Mouse (Mus musculus) thymus, adult 2 months (tissue): ENCODE measurements around the gene Med9. TPM values are rescaled to one million over a fixed set of nuclear protein-coding genes. Genes with fewer than 3 reads are reported as not detected.

Source experiments
- DNase-seq: peaks from one replicate; pipeline ENCODE4 v3.0.0; 2021
- H3K27ac ChIP-seq: fragments of 200-500 bp; 2 replicates; pipeline ENCODE4 v1.5.1; 2012; ENCODE audit warnings: low read length, control low read depth; ENCODE audit not compliant: control insufficient read depth, insufficient read depth
- H3K27me3 ChIP-seq: fragments of 200-500 bp; 2 replicates; pipeline ENCODE4 v1.6.1; 2012; ENCODE audit warnings: mild to moderate bottlenecking, low read length, moderate library complexity, mixed read lengths; ENCODE audit not compliant: control insufficient read depth, insufficient read depth
- H3K36me3 ChIP-seq: fragments of 200-500 bp; 2 replicates; pipeline ENCODE4 v1.6.1; 2012; ENCODE audit warnings: mild to moderate bottlenecking, low read length, moderate library complexity; ENCODE audit not compliant: control insufficient read depth, insufficient read depth
- H3K4me1 ChIP-seq: fragments of 200-500 bp; replicated peaks from 2 replicates; pipeline ENCODE4 v1.6.1; 2012; ENCODE audit warnings: low read length; ENCODE audit not compliant: control insufficient read depth, insufficient read depth
- H3K4me3 ChIP-seq: fragments of 200-500 bp; 2 replicates; pipeline ENCODE4 v1.5.1; 2012; ENCODE audit warnings: mild to moderate bottlenecking, low read length, control low read depth, moderate library complexity; ENCODE audit not compliant: control insufficient read depth, insufficient read depth
- CTCF ChIP-seq: fragments of 200-500 bp; IDR thresholded peaks from 2 replicates; pipeline ENCODE4 v1.5.1; 2012; ENCODE audit warnings: mild to moderate bottlenecking, control low read depth, low read length, moderate library complexity, borderline replicate concordance; ENCODE audit not compliant: control insufficient read depth, poor library complexity, insufficient read depth; ENCODE audit errors: extremely low read depth
- POLR2A ChIP-seq: fragments of 200-500 bp; IDR thresholded peaks from 2 replicates; pipeline ENCODE4 v1.6.1; 2012; ENCODE audit warnings: mild to moderate bottlenecking, low read length, control low read depth, moderate library complexity; ENCODE audit not compliant: control insufficient read depth, poor library complexity, insufficient read depth; ENCODE audit errors: extremely low read depth
- WGBS: fragments of 180-500 bp; shearing (Covaris S2); methylation state at CpG from one replicate; pipeline ENCODE4 v1.1.7; 2018; 5-methylcytosine and 5-hydroxymethylcytosine counted together
- polyA plus RNA-seq: library from polyadenylated mRNA; depleted of rRNA; stranded (reverse); fragments of >200 nt; gene quantifications from 2 replicates; pipeline ENCODE4 v1.2.3, GENCODE M21; 2012

The Med9 gene
- polyA plus RNA-seq, 1 experiment: 21.0 TPM

DNA sequence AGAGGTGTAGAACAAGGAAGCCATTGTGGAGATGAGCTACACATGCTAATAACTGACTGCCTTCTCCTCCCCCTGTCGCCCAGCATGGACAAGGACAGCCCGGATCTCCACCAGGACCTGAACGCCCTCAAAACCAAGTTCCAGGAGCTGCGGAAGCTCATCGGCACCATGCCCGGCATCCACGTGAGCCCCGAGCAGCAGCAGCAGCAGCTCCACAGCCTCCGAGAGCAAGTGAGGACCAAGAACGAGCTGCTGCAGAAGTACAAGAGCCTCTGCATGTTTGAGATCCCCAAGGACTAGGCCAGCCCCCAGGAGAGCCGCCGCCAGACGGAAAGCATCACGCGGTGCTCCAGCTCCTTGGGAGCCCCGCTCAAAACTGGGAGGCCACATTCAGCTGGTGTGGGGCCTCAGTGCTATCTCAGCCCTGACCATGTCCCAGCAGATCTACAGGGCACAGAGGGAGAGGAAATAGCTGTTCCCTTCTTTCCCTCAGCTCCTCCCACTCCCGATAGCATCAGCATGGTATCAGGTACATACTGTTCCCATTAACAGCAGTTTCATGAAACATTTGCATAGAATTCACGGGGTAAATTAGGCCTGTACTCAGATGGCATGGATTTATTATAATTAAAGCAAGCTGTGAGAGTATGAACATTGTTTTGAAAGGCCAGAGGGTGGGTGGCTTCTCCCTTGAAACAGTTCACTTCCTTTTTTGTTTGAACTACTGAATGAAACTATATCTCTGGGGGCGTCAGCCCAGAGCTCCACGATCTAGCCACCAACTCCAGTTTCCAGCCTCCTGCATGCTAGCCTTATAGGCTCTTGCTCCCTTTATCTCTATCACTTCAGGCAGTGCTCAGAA is 12.7 kb downstream of the Med9 start:
- Histone ChIP-seq H3K4me3 (no peak overlapping the region), H3K27ac (no peak overlapping the region), H3K36me3 (peaks cover 6% of the 10 kb centered on the region), H3K27me3 (peaks cover 12% of the 10 kb centered on the region; the same call in 1 of the 2 replicates), H3K4me1 (peaks cover 21% of the 10 kb centered on the region)
- no peak for DNase-seq
- WGBS: 92% methylated on average over 20 of the region's 20 CpGs
- no peak for TF ChIP-seq CTCF
- no peak for TF ChIP-seq POLR2A

- Histone ChIP-seq H3K27ac (no peak overlapping the region), H3K27me3 (peaks cover 12% of the 10 kb centered on the region; the same call in 1 of the 2 replicates), H3K36me3 (peaks cover 6% of the 10 kb centered on the region), H3K4me3 (no peak overlapping the region), H3K4me1 (peaks cover 21% of the 10 kb centered on the region)
- WGBS: 92% methylated on average over 9 of the region's 9 CpGs
- no peak for DNase-seq
- no peak for TF ChIP-seq CTCF
- no peak for TF ChIP-seq POLR2A
Measured at GRCm38 (mm10) chr11:59961338-59961875, 13.4 kb downstream of the Med9 start.

DNA sequence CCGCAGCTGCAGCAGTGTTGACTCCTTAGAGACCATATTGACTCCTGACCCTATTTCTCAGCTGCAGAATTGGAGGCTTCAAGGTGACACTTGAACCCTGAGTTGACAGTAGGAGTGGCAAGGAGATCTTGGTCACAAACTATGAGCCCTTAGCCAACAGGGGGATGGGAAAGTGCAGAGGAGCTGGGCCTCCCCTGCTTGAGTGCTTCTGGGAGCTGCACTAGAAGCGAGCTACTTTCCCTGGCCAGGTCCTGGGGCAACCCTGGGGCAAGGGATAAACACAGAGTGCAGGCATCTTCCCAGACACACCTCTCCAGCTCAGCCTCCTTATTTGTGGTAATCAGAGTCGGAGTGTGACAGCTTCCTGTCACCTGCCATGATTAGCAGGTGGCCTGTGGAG is 14.6 kb downstream of the Med9 start:
- no peak overlapping the region for H3K4me3 ChIP-seq
- no peak for TF ChIP-seq POLR2A
- no peak for TF ChIP-seq CTCF
- no peak overlapping the region for H3K27ac ChIP-seq
- peaks cover 12% of the 10 kb centered on the region; the same call in 1 of the 2 replicates for H3K27me3 ChIP-seq
- WGBS: 90% methylated on average over 3 of the region's 3 CpGs
- peaks cover 6% of the 10 kb centered on the region for H3K36me3 ChIP-seq
- peaks cover 26% of the 10 kb centered on the region for H3K4me1 ChIP-seq
- no peak for DNase-seq

DNA sequence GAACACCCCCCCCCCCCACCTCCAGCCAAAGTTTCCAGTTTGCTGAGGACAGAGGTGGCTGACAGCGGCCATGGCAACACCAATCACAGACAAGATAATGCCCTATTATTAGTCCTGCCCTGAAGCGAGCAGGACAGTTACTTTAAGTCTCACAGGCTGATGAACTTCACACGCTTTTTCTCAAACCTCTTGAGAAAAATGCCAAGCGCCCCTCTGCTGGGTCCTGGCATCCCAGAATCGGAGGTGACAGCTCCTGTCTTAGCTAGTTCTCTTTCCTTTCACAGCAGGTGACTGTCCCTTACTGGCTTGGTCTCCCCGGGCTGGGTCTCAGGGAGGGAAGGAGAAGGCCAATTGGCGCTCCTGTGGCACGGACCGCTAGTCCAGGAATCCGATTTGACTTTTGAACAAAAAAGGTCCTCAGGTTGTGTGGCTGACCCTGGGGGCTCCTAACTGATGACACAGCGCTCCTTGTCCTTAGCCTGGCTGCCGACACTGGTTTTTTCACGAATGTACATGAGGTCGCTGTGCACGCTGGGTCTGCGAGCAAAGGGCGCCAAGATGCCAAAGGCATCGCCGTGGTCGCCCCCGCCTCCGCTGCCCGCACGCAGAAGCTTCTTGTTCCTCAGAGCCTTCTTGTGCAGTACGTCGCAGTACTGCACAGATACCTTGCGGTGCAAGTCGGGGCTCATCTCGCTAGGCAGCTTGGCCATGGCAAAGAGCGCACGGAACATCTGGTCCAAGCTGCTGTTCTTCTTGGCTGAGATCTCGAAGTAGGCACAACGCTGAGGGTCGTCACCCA is 15.6 kb downstream of the Med9 start:
- peaks cover 12% of the 10 kb centered on the region; the same call in 1 of the 2 replicates for H3K27me3 ChIP-seq
- TF ChIP-seq CTCF: no peak
- no peak for TF ChIP-seq POLR2A
- peaks cover 26% of the 10 kb centered on the region for H3K4me1 ChIP-seq
- peaks cover 6% of the 10 kb centered on the region for H3K36me3 ChIP-seq
- no peak for DNase-seq
- 25% methylated on average over 34 of the region's 34 CpGs for WGBS
- no peak overlapping the region for H3K4me3 ChIP-seq
- H3K27ac ChIP-seq: no peak overlapping the region

DNA sequence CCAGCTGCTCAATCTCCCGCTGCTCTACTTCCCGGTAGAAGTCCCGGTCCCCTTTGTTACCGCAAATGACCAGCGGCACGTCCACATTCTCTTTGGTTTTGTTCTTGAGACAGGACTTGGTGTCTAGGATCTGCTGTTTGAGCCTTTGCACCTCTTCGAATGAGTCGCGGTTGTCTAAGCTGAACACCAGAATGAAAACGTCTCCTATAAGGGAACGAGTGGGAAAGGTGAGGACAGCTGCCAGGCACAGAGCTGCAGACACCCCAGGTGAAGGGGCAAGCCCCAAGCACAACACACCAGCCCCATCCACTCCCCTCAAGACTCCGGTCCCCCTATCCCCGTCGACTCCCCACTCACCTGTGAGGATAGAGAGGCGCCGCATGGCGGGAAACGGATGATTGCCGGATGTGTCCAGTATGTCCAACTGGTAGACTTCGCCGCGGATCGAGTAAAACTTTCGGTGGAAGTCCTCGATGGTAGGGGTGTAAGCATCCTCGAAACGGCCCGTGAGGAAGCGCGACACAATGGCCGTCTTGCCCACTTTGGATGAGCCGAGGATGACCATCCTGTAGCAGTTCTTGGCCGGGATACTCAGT is 16.3 kb downstream of the Med9 start:
- no peak overlapping the region for H3K27ac ChIP-seq
- peaks cover 26% of the 10 kb centered on the region for H3K4me1 ChIP-seq
- H3K36me3 ChIP-seq: peaks cover 6% of the 10 kb centered on the region
- WGBS: 1% methylated on average over 33 of the region's 33 CpGs
- peak overlapping the region; percentile 37 for H3K4me3 ChIP-seq
- H3K27me3 ChIP-seq: peaks cover 12% of the 10 kb centered on the region; the same call in 1 of the 2 replicates
- DNase-seq: peak; percentile 14
- TF ChIP-seq CTCF (no peak), POLR2A (no peak)

GRCm38 (mm10) chr11:59964818-59965217 is 16.8 kb downstream of the Med9 start, which contains the start of gene Rasd1:
Rasd1 (minus strand) TSS chr11:59964944.
- WGBS: under 1% methylated on average over 28 of the region's 28 CpGs
- no peak for TF ChIP-seq CTCF
- TF ChIP-seq POLR2A: 0 out of 2 replicates have a peak, but pooled peaks have one; percentile 1
- DNase-seq: peak; percentile 47
- peaks cover 6% of the 10 kb centered on the region for H3K36me3 ChIP-seq
- H3K27me3 ChIP-seq: peaks cover 12% of the 10 kb centered on the region; the same call in 1 of the 2 replicates
- H3K27ac ChIP-seq: no peak within 1 kb of the TSS
- H3K4me1 ChIP-seq: peaks cover 26% of the 10 kb centered on the region
- H3K4me3 ChIP-seq: peak within 1 kb of the TSS; percentile 37
